Mouse (Mus musculus) liver, postnatal 0 days (tissue): ENCODE measurements around the gene Btd. TPM values are rescaled to one million over a fixed set of nuclear protein-coding genes. Genes with fewer than 3 reads are reported as not detected.

Experiments used
- ATAC-seq: fragments of 200-750 bp; cut with Nextera tagmentation; 2 replicates; pipeline ENCODE4 v1.8.0; 2017; ENCODE audit warnings: mild to moderate bottlenecking, moderate library complexity
- DNase-seq: peaks from one replicate; pipeline ENCODE4 v3.0.0-alpha.2; 2016
- H3K27ac ChIP-seq: fragments of 300-500 bp; sonication (generic); 2 replicates; pipeline ENCODE4 v1.5.1; 2014; ENCODE audit warnings: antibody characterized with exemption, moderate library complexity, mild to moderate bottlenecking, low read depth
- H3K27me3 ChIP-seq: fragments of 300-500 bp; sonication (generic); 2 replicates; pipeline ENCODE4 v1.6.1; 2014; ENCODE audit warnings: low read length, control low read depth, mixed read lengths; ENCODE audit not compliant: insufficient read depth
- H3K36me3 ChIP-seq: fragments of 300-500 bp; sonication (generic); replicated peaks from 2 replicates; pipeline ENCODE4 v1.6.1; 2014; ENCODE audit warnings: mild to moderate bottlenecking, control low read depth, low read length, moderate library complexity, mixed read lengths; ENCODE audit not compliant: insufficient read depth
- H3K4me1 ChIP-seq: fragments of 300-500 bp; sonication (generic); 2 replicates; pipeline ENCODE4 v1.6.1; 2014; ENCODE audit warnings: antibody characterized with exemption, mild to moderate bottlenecking, control low read depth; ENCODE audit not compliant: insufficient read depth
- H3K4me2 ChIP-seq: fragments of 300-500 bp; sonication (generic); 2 replicates; pipeline ENCODE4 v1.6.1; 2014; ENCODE audit warnings: low read depth, mild to moderate bottlenecking, low read length, moderate library complexity, mixed read lengths
- H3K4me3 ChIP-seq: fragments of 300-500 bp; sonication (generic); 2 replicates; pipeline ENCODE4 v1.5.1; 2014; ENCODE audit warnings: low read depth, low read length
- H3K9ac ChIP-seq: fragments of 300-500 bp; sonication (generic); replicated peaks from 2 replicates; pipeline ENCODE4 v1.6.1; 2014; ENCODE audit warnings: mild to moderate bottlenecking, moderate library complexity
- H3K9me3 ChIP-seq: fragments of 300-500 bp; sonication (generic); 2 replicates; pipeline ENCODE4 v1.6.1; 2016; ENCODE audit warnings: mild to moderate bottlenecking, control low read depth, low read length, mixed read lengths
- CTCF ChIP-seq: sonication (generic); IDR thresholded peaks from 2 replicates; pipeline ENCODE4 v1.5.1; 2016; ENCODE audit warnings: antibody characterized with exemption, low read depth
- EP300 ChIP-seq: IDR thresholded peaks from 2 replicates; pipeline ENCODE4 v1.6.1; 2016; ENCODE audit warnings: antibody characterized with exemption, low read depth, mild to moderate bottlenecking
- WGBS: fragments of 180-500 bp; shearing (Covaris S2); extraction: QIAGEN DNeasy Blood & Tissue Kit; methylation state at CpG from one replicate; pipeline ENCODE4 v1.1.7; 2014; ENCODE audit not compliant: insufficient replicate concordance; 5-methylcytosine and 5-hydroxymethylcytosine counted together
- polyA plus RNA-seq: library from polyadenylated mRNA; unstranded; fragments of >200 nt; fragmentation: Nextera tagmentation; extraction: Ambion mirVana; gene quantifications from 2 replicates; pipeline ENCODE4 v1.2.1, GENCODE M21; 2015

The Btd gene
- polyA plus RNA-seq, 1 experiment from 2014 or later: 44.1 TPM

GRCm38 (mm10) chr14:31652106-31652505 is 11.3 kb downstream of the Btd start:
- Histone ChIP-seq H3K9ac (no peak overlapping the region), H3K4me1 (peaks cover 18% of the 10 kb centered on the region), H3K9me3 (peaks cover 2% of the 10 kb centered on the region; the same call in 1 of the 2 replicates), H3K27ac (no peak overlapping the region), H3K36me3 (no peaks in the 10 kb centered on the region), H3K4me2 (no peak overlapping the region), H3K4me3 (no peak overlapping the region), H3K27me3 (no peaks in the 10 kb centered on the region)
- no peak for TF ChIP-seq EP300
- TF ChIP-seq CTCF: no peak
- DNase-seq (no peak), ATAC-seq (no peak)
- 56% methylated on average over 5 of the region's 5 CpGs for WGBS

GRCm38 (mm10) chr14:31652624-31653023 is 11.8 kb downstream of the Btd start:
- Histone ChIP-seq H3K27me3 (no peaks in the 10 kb centered on the region), H3K4me3 (no peak overlapping the region), H3K4me2 (no peak overlapping the region), H3K36me3 (no peaks in the 10 kb centered on the region), H3K9me3 (peaks cover 2% of the 10 kb centered on the region; the same call in 1 of the 2 replicates), H3K4me1 (peaks cover 23% of the 10 kb centered on the region), H3K27ac (no peak overlapping the region), H3K9ac (no peak overlapping the region)
- 82% methylated on average over 1 of the region's 1 CpGs for WGBS
- TF ChIP-seq CTCF: no peak
- TF ChIP-seq EP300: no peak
- DNase-seq (no peak), ATAC-seq (no peak)

GRCm38 (mm10) chr14:31653101-31653875 is 12.5 kb downstream of the Btd start:
- H3K27ac ChIP-seq: no peak overlapping the region
- H3K4me2 ChIP-seq: no peak overlapping the region
- no peaks in the 10 kb centered on the region for H3K36me3 ChIP-seq
- TF ChIP-seq CTCF (no peak), EP300 (peak; percentile 64)
- peaks cover 2% of the 10 kb centered on the region; the same call in 1 of the 2 replicates for H3K9me3 ChIP-seq
- no peaks in the 10 kb centered on the region for H3K27me3 ChIP-seq
- DNase-seq (no peak), ATAC-seq (peak; percentile 28)
- no peak overlapping the region for H3K9ac ChIP-seq
- 63% methylated on average over 14 of the region's 14 CpGs for WGBS
- no peak overlapping the region for H3K4me3 ChIP-seq
- peaks cover 25% of the 10 kb centered on the region for H3K4me1 ChIP-seq

GRCm38 (mm10) chr14:31654816-31655215 is 14.0 kb downstream of the Btd start:
- H3K4me1 ChIP-seq: peaks cover 21% of the 10 kb centered on the region
- H3K4me3 ChIP-seq: no peak overlapping the region
- no peaks in the 10 kb centered on the region for H3K36me3 ChIP-seq
- no peak for ATAC-seq
- no peak overlapping the region for H3K4me2 ChIP-seq
- no peak for DNase-seq
- H3K27ac ChIP-seq: no peak overlapping the region
- TF ChIP-seq CTCF (no peak), EP300 (no peak)
- no peaks in the 10 kb centered on the region for H3K27me3 ChIP-seq
- 91% methylated on average over 5 of the region's 5 CpGs for WGBS
- H3K9me3 ChIP-seq: peaks cover 2% of the 10 kb centered on the region; the same call in 1 of the 2 replicates
- no peak overlapping the region for H3K9ac ChIP-seq

GRCm38 (mm10) chr14:31655406-31655805 is 14.6 kb downstream of the Btd start:
- ATAC-seq (no peak), DNase-seq (no peak)
- Histone ChIP-seq H3K4me1 (peaks cover 24% of the 10 kb centered on the region), H3K9ac (no peak overlapping the region), H3K9me3 (peaks cover 2% of the 10 kb centered on the region; the same call in 1 of the 2 replicates), H3K27me3 (no peaks in the 10 kb centered on the region), H3K4me3 (no peak overlapping the region), H3K4me2 (no peak overlapping the region), H3K27ac (no peak overlapping the region), H3K36me3 (no peaks in the 10 kb centered on the region)
- WGBS: 85% methylated on average over 14 of the region's 14 CpGs
- TF ChIP-seq EP300: no peak
- no peak for TF ChIP-seq CTCF

GRCm38 (mm10) chr14:31656386-31656785 is 15.6 kb downstream of the Btd start:
- DNase-seq: no peak
- H3K9me3 ChIP-seq: no peaks in the 10 kb centered on the region
- ATAC-seq: no peak
- WGBS: 66% methylated on average over 7 of the region's 7 CpGs
- H3K4me3 ChIP-seq: no peak overlapping the region
- no peak overlapping the region for H3K4me2 ChIP-seq
- TF ChIP-seq CTCF: no peak
- no peak for TF ChIP-seq EP300
- no peaks in the 10 kb centered on the region for H3K27me3 ChIP-seq
- peaks cover 29% of the 10 kb centered on the region for H3K4me1 ChIP-seq
- no peak overlapping the region for H3K9ac ChIP-seq
- H3K36me3 ChIP-seq: no peaks in the 10 kb centered on the region
- H3K27ac ChIP-seq: no peak overlapping the region
